Mouse (Mus musculus) brain, embryonic 18.5 days (tissue): Measurements from ENCODE around the gene Olfr380.

Source experiments
- DNase-seq: peaks from one replicate; pipeline ENCODE4 v3.0.0-alpha.2; 2012; ENCODE audit warnings: low read depth, low spot score

Gene Olfr380

GRCm38 (mm10) chr11:73457408-73457807 is at the start of gene Olfr380:
Olfr380 (minus strand) TSS chr11:73457508.
- no peak for DNase-seq

DNA sequence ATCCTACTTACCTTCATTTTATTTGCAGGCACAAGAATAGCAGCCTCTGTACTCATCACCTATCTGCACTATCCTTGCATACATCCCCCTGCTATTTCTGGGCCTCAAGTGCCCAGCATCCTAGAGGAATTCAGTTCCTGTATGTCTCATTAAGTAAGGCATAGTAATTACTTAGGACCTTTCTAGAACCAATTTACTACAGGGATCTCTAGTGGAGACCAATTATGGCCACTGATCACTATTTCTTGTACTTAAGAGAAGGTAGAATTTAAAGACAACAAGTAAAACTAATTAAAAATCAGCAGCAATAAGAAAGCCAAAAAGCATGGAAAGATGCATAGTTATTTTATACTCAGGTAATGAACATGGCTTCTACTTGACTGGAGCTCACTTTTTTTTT is 34.2 kb upstream of the Olfr380 start, which contains the start of gene Olfr381:
Gene Olfr381, minus strand, starts transcription at position 101 of the 400 bp plus-strand sequence.
- DNase-seq: no peak

DNA sequence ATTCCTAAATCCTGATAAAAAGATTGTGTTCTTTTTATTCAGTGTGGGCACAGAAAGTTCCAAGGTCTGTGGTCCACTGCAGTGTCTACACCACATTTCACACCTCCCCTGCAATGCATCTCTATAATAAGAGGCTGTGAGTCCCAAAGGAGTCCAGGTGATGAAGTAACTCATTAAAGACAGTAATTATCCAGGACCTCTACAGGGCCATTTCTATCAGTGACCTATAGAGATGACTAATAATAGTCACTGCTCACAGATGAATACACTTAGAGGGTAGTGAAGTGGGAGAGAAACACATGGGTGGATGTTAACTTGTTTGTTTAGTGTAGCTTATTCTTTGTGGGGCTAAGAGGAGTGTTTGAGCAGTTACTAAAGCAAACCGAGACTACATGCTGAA is 28.9 kb downstream of the Olfr380 start, which contains the start of gene Olfr378:
Gene Olfr378, minus strand, starts transcription at position 101 of the 400 bp plus-strand sequence.
- no peak for DNase-seq
